Mouse (Mus musculus) monocyte, adult 5-6 weeks (primary cell): ENCODE results near the gene Lypd6. TPM values are rescaled to one million over a fixed set of nuclear protein-coding genes. Genes with fewer than 3 reads are reported as not detected.

Experiments used
- ATAC-seq: fragments of 153-309, 156-312 bp; replicated peaks from 2 replicates; pipeline ENCODE4 v1.8.0; 2017; ENCODE audit warnings: mild to moderate bottlenecking; ENCODE audit not compliant: low TSS enrichment, insufficient number of reproducible peaks, severe bottlenecking, poor library complexity, low FRiP score
- total RNA-seq: library from RNA; stranded (forward); fragments of 200-1000, 200-491, 200-594 nt; gene quantifications from 3 replicates; pipeline ENCODE4 v1.2.3, GENCODE M21; 2017

The Lypd6 gene
- total RNA-seq, 1 experiment from 2014 or later, result not detected

GRCm38 (mm10) chr2:50103850-50104503 is 37.7 kb downstream of the Lypd6 start:
- ATAC-seq, result no peak

GRCm38 (mm10) chr2:50105590-50105989 is 39.4 kb downstream of the Lypd6 start:
- ATAC-seq, result no peak

GRCm38 (mm10) chr2:50105992-50106391 is 39.8 kb downstream of the Lypd6 start:
- no peak for ATAC-seq

GRCm38 (mm10) chr2:50106879-50107278 is 40.6 kb downstream of the Lypd6 start:
- ATAC-seq, result no peak

GRCm38 (mm10) chr2:50110167-50110566 is 43.9 kb downstream of the Lypd6 start:
- ATAC-seq, result no peak

- ATAC-seq, result no peak
Measured at GRCm38 (mm10) chr2:50111169-50111568, 44.9 kb downstream of the Lypd6 start.

GRCm38 (mm10) chr2:50111609-50112008 is 45.4 kb downstream of the Lypd6 start:
- ATAC-seq, result no peak

- ATAC-seq, result no peak
Measured at GRCm38 (mm10) chr2:50112427-50112826, 46.2 kb downstream of the Lypd6 start.

GRCm38 (mm10) chr2:50119101-50119500 is 52.9 kb downstream of the Lypd6 start:
- ATAC-seq, result no peak

GRCm38 (mm10) chr2:50120839-50121238 is 54.6 kb downstream of the Lypd6 start:
- ATAC-seq, result no peak

- no peak for ATAC-seq
Measured at GRCm38 (mm10) chr2:50123376-50123775, 57.1 kb downstream of the Lypd6 start.

- no peak for ATAC-seq
Measured at GRCm38 (mm10) chr2:50127513-50128175, 61.4 kb downstream of the Lypd6 start.

GRCm38 (mm10) chr2:50128322-50129277 is 62.4 kb downstream of the Lypd6 start:
- no peak for ATAC-seq

- ATAC-seq, result no peak
Measured at GRCm38 (mm10) chr2:50130674-50131073, 64.4 kb downstream of the Lypd6 start.

GRCm38 (mm10) chr2:50143672-50144071 is 77.4 kb downstream of the Lypd6 start:
- ATAC-seq, result no peak

- ATAC-seq, result no peak
Measured at GRCm38 (mm10) chr2:50147308-50147707, 81.1 kb downstream of the Lypd6 start.

GRCm38 (mm10) chr2:50149257-50150202 is 83.3 kb downstream of the Lypd6 start:
- no peak for ATAC-seq

GRCm38 (mm10) chr2:50150203-50150590 is 84.0 kb downstream of the Lypd6 start:
- ATAC-seq, result no peak
